Mouse (Mus musculus) CH12.LX (cell line): ENCODE data around the gene Prkag2. TPM values are rescaled to one million over a fixed set of nuclear protein-coding genes. Genes with fewer than 3 reads are reported as not detected.
A peak's percentile ranks its signal among the peaks of the same experiment; 100 is the strongest.

Experiments used
- DNase-seq: peaks from one replicate; pipeline ENCODE4 v3.0.0-alpha.2; 2013; ENCODE audit errors: extremely low read depth
- H3K27ac ChIP-seq: 2 replicates; pipeline ENCODE4 v1.5.1; 2012; ENCODE audit warnings: low read depth, mild to moderate bottlenecking, control low read depth, moderate library complexity; ENCODE audit not compliant: insufficient read depth
- H3K27me3 ChIP-seq: replicated peaks from 2 replicates; pipeline ENCODE3; 2012; ENCODE audit warnings: inconsistent platforms
- H3K36me3 ChIP-seq, 2 experiments: replicated peaks in 1 of 2; 2 replicates each; pipeline versions ENCODE3 to v1.6.1; 2012; ENCODE audit warnings: inconsistent platforms in 1 of 2, low read length in 1 of 2, mild to moderate bottlenecking in 1 of 2, mixed read lengths in 1 of 2, moderate library complexity in 1 of 2; ENCODE audit not compliant: control insufficient read depth in 1 of 2, insufficient read depth in 1 of 2
- H3K4me1 ChIP-seq, 2 experiments: 2 replicates each; pipeline ENCODE4 v1.6.1; 2012; ENCODE audit warnings: inconsistent platforms in 1 of 2, moderate library complexity in 1 of 2; ENCODE audit not compliant: insufficient read depth in 2 of 2, control insufficient read depth in 1 of 2
- H3K4me2 ChIP-seq: 2 replicates; pipeline ENCODE4 v1.6.1; 2012; ENCODE audit warnings: low read depth, mild to moderate bottlenecking, control low read depth; ENCODE audit not compliant: poor library complexity, insufficient read depth, severe bottlenecking
- H3K4me3 ChIP-seq, 3 experiments: fragments of 150-350 bp in 1 of 3; sonication (generic) in 1 of 3; replicated peaks in 1 of 3; 2 replicates each; pipeline versions ENCODE3 to v1.5.1; 2011 to 2012; ENCODE audit warnings: low read depth in 2 of 3, low read length in 2 of 3, mild to moderate bottlenecking in 2 of 3, moderate library complexity in 2 of 3, control low read depth in 1 of 3, improper control_type of control experiment in 1 of 3, inconsistent platforms in 1 of 3, mixed read lengths in 1 of 3; ENCODE audit not compliant: poor library complexity in 1 of 3
- H3K79me2 ChIP-seq: replicated peaks from 2 replicates; pipeline ENCODE4 v1.6.1; 2012; ENCODE audit warnings: mild to moderate bottlenecking, moderate library complexity; ENCODE audit not compliant: control insufficient read depth, poor library complexity, insufficient read depth, severe bottlenecking; ENCODE audit errors: extremely low read depth
- H3K9ac ChIP-seq: 2 replicates; pipeline ENCODE4 v1.6.1; 2012; ENCODE audit warnings: low read depth, mild to moderate bottlenecking, control low read depth, moderate library complexity; ENCODE audit not compliant: insufficient read depth
- H3K9me3 ChIP-seq: replicated peaks from 2 replicates; pipeline ENCODE3; 2012; ENCODE audit warnings: low read length, inconsistent platforms, mixed read lengths
- CTCF ChIP-seq, 2 experiments: IDR thresholded peaks in 1 of 2; conservative IDR thresholded peaks in 1 of 2; 2 replicates each; pipeline ENCODE4 v1.5.1; 2011 to 2012; ENCODE audit warnings: low read depth in 2 of 2, low read length in 2 of 2, improper control_type of control experiment in 1 of 2, inconsistent platforms in 1 of 2, mild to moderate bottlenecking in 1 of 2, moderate library complexity in 1 of 2
- E2F4 ChIP-seq: IDR thresholded peaks from 2 replicates; pipeline ENCODE4 v1.6.1; 2011; ENCODE audit warnings: low read depth, low read length, improper control_type of control experiment; ENCODE audit not compliant: insufficient replicate concordance
- HCFC1 ChIP-seq: IDR thresholded peaks from 2 replicates; pipeline ENCODE4 v1.6.1; 2012; ENCODE audit warnings: low read depth, mild to moderate bottlenecking, inconsistent platforms, low read length, improper control_type of control experiment
- JUN ChIP-seq: IDR thresholded peaks from 2 replicates; pipeline ENCODE4 v1.6.1; 2011; ENCODE audit warnings: low read depth, mild to moderate bottlenecking, low read length, improper control_type of control experiment, moderate library complexity; ENCODE audit not compliant: insufficient read depth
- KAT2A ChIP-seq: IDR thresholded peaks from 2 replicates; pipeline ENCODE4 v1.6.1; 2012; ENCODE audit warnings: low read length, improper control_type of control experiment, inconsistent platforms; ENCODE audit not compliant: insufficient replicate concordance
- MAZ ChIP-seq: IDR thresholded peaks from 2 replicates; pipeline ENCODE4 v1.6.1; 2012; ENCODE audit warnings: low read depth, mild to moderate bottlenecking, inconsistent platforms, low read length, improper control_type of control experiment, moderate library complexity
- MXI1 ChIP-seq: IDR thresholded peaks from 2 replicates; pipeline ENCODE4 v1.6.1; 2011; ENCODE audit warnings: mild to moderate bottlenecking, low read depth, low read length, improper control_type of control experiment
- NRF1 ChIP-seq: IDR thresholded peaks from 2 replicates; pipeline ENCODE4 v1.6.1; 2014; ENCODE audit warnings: low read depth, mild to moderate bottlenecking, inconsistent platforms, low read length, improper control_type of control experiment, moderate library complexity
- POLR2AphosphoS2 ChIP-seq: IDR thresholded peaks from 2 replicates; pipeline ENCODE4 v1.6.1; 2011; ENCODE audit warnings: low read depth, low read length, improper control_type of control experiment
- RAD21 ChIP-seq: IDR thresholded peaks from 2 replicates; pipeline ENCODE4 v1.6.1; 2011; ENCODE audit warnings: low read depth, mild to moderate bottlenecking, low read length, improper control_type of control experiment, moderate library complexity
- SIN3A ChIP-seq: IDR thresholded peaks from 2 replicates; pipeline ENCODE4 v1.6.1; 2012; ENCODE audit warnings: low read length, improper control_type of control experiment, inconsistent platforms
- SMC3 ChIP-seq: IDR thresholded peaks from 2 replicates; pipeline ENCODE4 v1.6.1; 2011; ENCODE audit warnings: low read depth, low read length, improper control_type of control experiment
- ZC3H11A ChIP-seq: IDR thresholded peaks from 2 replicates; pipeline ENCODE4 v1.6.1; 2012; ENCODE audit warnings: low read depth, mild to moderate bottlenecking, inconsistent platforms, low read length, improper control_type of control experiment
- ZMIZ1 ChIP-seq: IDR thresholded peaks from 2 replicates; pipeline ENCODE4 v1.6.1; 2012; ENCODE audit warnings: low read depth, mild to moderate bottlenecking, inconsistent platforms, low read length, improper control_type of control experiment
- dilution Hi-C: fragments of 300-500 bp; cut with MboI; formaldehyde crosslinking; loops from 2 replicates; pipeline ENCODE4 v1.14.3; 2020; ENCODE audit warnings: low sequenced_read_pairs; ENCODE audit not compliant: extremely low pct_unique_long_range_greater_than_20kb, extremely low pct_ligation_motif_present
- in situ Hi-C: fragments of 300-500 bp; cut with MboI; formaldehyde crosslinking; loops from 3 replicates; pipeline ENCODE4 v1.14.3; 2019; ENCODE audit warnings: low sequenced_read_pairs, low pct_ligation_motif_present, low pct_unique_long_range_greater_than_20kb, mixed read lengths
- polyA plus RNA-seq: library from polyadenylated mRNA; unstranded; fragments of >175 nt; gene quantifications from 2 replicates; pipeline ENCODE4 v1.2.1, GENCODE M21; 2012; ENCODE audit warnings: low read depth; ENCODE audit not compliant: insufficient read length
- total RNA-seq, 2 experiments: library from RNA; depleted of rRNA; stranded (reverse); fragments of 300-350 nt in 1 of 2; fragments of >200 nt in 1 of 2; gene quantifications; 2 replicates each; pipeline ENCODE4 v1.2.3; 2012 to 2014

Prkag2 gene
- total and polyA plus RNA-seq, 3 experiments, result 4.6 to 21.2 (median 8.8) TPM

DNA sequence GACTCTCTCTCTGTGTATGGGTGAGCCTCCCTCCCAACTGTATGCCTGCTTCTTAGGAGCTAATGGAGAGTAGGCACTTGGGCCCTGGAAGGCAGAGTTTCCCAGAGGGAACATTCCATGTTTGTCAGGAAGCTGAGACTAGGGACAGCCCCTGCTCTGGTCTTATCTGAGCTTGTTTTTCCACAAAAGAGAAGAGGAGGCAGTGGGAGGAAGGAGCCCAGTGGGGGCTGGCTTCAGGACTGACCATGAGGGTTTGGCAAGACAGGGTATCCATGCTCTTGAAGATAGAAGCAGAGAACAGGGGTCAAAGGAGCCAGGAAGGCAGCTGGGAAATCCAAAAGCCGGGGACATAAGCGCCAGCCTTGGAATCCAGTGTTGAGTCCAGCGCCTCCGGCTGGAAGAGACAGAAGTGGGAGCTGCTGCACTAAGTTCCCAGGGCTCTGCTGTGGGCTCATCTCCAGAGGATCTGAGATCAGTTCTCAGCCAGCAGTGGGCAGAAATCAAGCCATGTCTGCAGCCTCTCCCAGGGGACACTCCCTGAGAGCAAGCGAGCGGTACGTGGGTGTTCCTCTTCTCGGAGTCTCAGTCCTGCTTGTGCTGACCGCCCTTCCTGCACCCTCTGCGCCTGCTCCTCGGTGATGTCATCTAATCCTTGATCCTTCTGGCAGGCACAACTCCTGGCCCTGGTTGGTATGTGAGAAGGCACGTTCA is 75.0 kb downstream of the Prkag2 start:
- in situ Hi-C loops (loop anchor here (10.0 kb wide), 1 partner anchor 69 kb away; no protein-coding TSS in a partner anchor), dilution Hi-C loops (no loop called here)
- Histone ChIP-seq H3K4me3 (no peak overlapping the region), H3K79me2 (no peaks in the 10 kb centered on the region), H3K9ac (no peak overlapping the region), H3K27ac (no peak overlapping the region), H3K4me1 (peaks cover 3 to 18% of the 10 kb centered on the region in 2 experiments; a peak in 2 of 4 replicates), H3K27me3 (no peaks in the 10 kb centered on the region), H3K9me3 (no peaks in the 10 kb centered on the region), H3K4me2 (no peak overlapping the region), H3K36me3 (peaks cover under 1 to 7% of the 10 kb centered on the region in 2 experiments)
- DNase-seq, result peak; percentile 28
- TF ChIP-seq POLR2AphosphoS2, result no peak
- no peak for TF ChIP-seq MXI1
- TF ChIP-seq ZMIZ1, result no peak
- no peak for TF ChIP-seq ZC3H11A
- no peak; the same call in 1 of the 2 replicates for TF ChIP-seq SMC3
- TF ChIP-seq CTCF (conservative IDR thresholded peaks at IDR 0.05 in 1 of 2, IDR thresholded peaks at IDR 0.05 in 1 of 2; ENCODE audit: low read depth in 2 of 2, low read length in 2 of 2), result 0 out of 4 replicates have a peak, but pooled peaks of 1 of the 2 experiments have one; percentile 7
- TF ChIP-seq SIN3A, result no peak
- peak; percentile 53 for TF ChIP-seq NRF1
- TF ChIP-seq E2F4, result no peak
- no peak for TF ChIP-seq MAZ
- TF ChIP-seq JUN, result no peak

GRCm38 (mm10) chr5:25022904-25023303 is 77.5 kb downstream of the Prkag2 start:
- no peak overlapping the region for H3K4me3 ChIP-seq
- peaks cover 6 to 18% of the 10 kb centered on the region in 2 experiments; a peak in 3 of 4 replicates for H3K4me1 ChIP-seq
- dilution Hi-C loops (no loop called here), in situ Hi-C loops (loop anchor here (5.0 to 10.0 kb wide), 2 partner anchors 72 to 144 kb away; no protein-coding TSS in a partner anchor)
- H3K36me3 ChIP-seq, result peaks cover 2 to 14% of the 10 kb centered on the region in 2 experiments
- H3K4me2 ChIP-seq, result no peak overlapping the region
- no peak overlapping the region for H3K27ac ChIP-seq
- no peaks in the 10 kb centered on the region for H3K27me3 ChIP-seq
- DNase-seq, result peak; percentile 77
- no peaks in the 10 kb centered on the region for H3K9me3 ChIP-seq
- H3K9ac ChIP-seq, result no peak overlapping the region
- H3K79me2 ChIP-seq, result no peaks in the 10 kb centered on the region
- TF ChIP-seq ZMIZ1 (no peak), HCFC1 (no peak), MXI1 (no peak), CTCF (conservative IDR thresholded peaks at IDR 0.05 in 1 of 2, IDR thresholded peaks at IDR 0.05 in 1 of 2; ENCODE audit: low read depth in 2 of 2, low read length in 2 of 2) (peak; percentile 81 to 82), SMC3 (peak; percentile 75), KAT2A (no peak), RAD21 (peak; percentile 62)
